Mouse (Mus musculus) lung, postnatal 0 days (tissue): ENCODE measurements around the gene Atp7a. TPM values are rescaled to one million over a fixed set of nuclear protein-coding genes. Genes with fewer than 3 reads are reported as not detected.

Source experiments
- ATAC-seq: fragments of 200-750 bp; cut with Nextera tagmentation; 2 replicates; pipeline ENCODE4 v1.8.0; 2017; ENCODE audit warnings: moderate library complexity
- DNase-seq: peaks from one replicate; pipeline ENCODE4 v3.0.0-alpha.2; 2016; ENCODE audit warnings: low spot score
- H3K27ac ChIP-seq: fragments of 300-500 bp; sonication (generic); 2 replicates; pipeline ENCODE4 v1.5.1; 2014; ENCODE audit warnings: antibody characterized with exemption, mild to moderate bottlenecking, low read length, mixed read lengths
- H3K27me3 ChIP-seq: fragments of 300-500 bp; sonication (generic); replicated peaks from 2 replicates; pipeline ENCODE4 v1.6.1; 2014; ENCODE audit warnings: low read length, mixed read lengths; ENCODE audit not compliant: insufficient read depth
- H3K36me3 ChIP-seq: fragments of 300-500 bp; sonication (generic); 2 replicates; pipeline ENCODE4 v1.6.1; 2014; ENCODE audit warnings: low read length, mixed read lengths; ENCODE audit not compliant: insufficient read depth
- H3K4me1 ChIP-seq: fragments of 300-500 bp; sonication (generic); 2 replicates; pipeline ENCODE4 v1.6.1; 2014; ENCODE audit warnings: antibody characterized with exemption, low read depth, low read length, mixed read lengths; ENCODE audit not compliant: insufficient read depth
- H3K4me2 ChIP-seq: fragments of 300-500 bp; sonication (generic); replicated peaks from 2 replicates; pipeline ENCODE4 v1.6.1; 2014; ENCODE audit warnings: low read depth, mild to moderate bottlenecking, low read length, moderate library complexity, mixed read lengths
- H3K4me3 ChIP-seq: fragments of 300-500 bp; sonication (generic); 2 replicates; pipeline ENCODE4 v1.5.1; 2014; ENCODE audit warnings: low read depth, low read length
- H3K9ac ChIP-seq: fragments of 300-500 bp; sonication (generic); replicated peaks from 2 replicates; pipeline ENCODE4 v1.6.1; 2014; ENCODE audit warnings: low read depth, mild to moderate bottlenecking
- H3K9me3 ChIP-seq: fragments of 300-500 bp; sonication (generic); 2 replicates; pipeline ENCODE4 v1.6.1; 2016; ENCODE audit warnings: low read length, mixed read lengths
- CTCF ChIP-seq: IDR thresholded peaks from 2 replicates; pipeline ENCODE4 v1.5.1; 2016; ENCODE audit warnings: antibody characterized with exemption, mild to moderate bottlenecking
- EP300 ChIP-seq: IDR thresholded peaks from 2 replicates; pipeline ENCODE4 v1.6.1; 2016; ENCODE audit warnings: antibody characterized with exemption, mild to moderate bottlenecking, control low read depth
- WGBS: fragments of 180-500 bp; shearing (Covaris S2); extraction: QIAGEN DNeasy Blood & Tissue Kit; methylation state at CpG from one replicate; pipeline ENCODE4 v1.1.7; 2014; 5-methylcytosine and 5-hydroxymethylcytosine counted together
- polyA plus RNA-seq: library from polyadenylated mRNA; unstranded; fragments of >200 nt; fragmentation: Nextera tagmentation; extraction: Ambion mirVana; gene quantifications from 2 replicates; pipeline ENCODE4 v1.2.1, GENCODE M21; 2015

Gene Atp7a
- polyA plus RNA-seq, 1 experiment from 2014 or later, result 20.5 TPM

DNA sequence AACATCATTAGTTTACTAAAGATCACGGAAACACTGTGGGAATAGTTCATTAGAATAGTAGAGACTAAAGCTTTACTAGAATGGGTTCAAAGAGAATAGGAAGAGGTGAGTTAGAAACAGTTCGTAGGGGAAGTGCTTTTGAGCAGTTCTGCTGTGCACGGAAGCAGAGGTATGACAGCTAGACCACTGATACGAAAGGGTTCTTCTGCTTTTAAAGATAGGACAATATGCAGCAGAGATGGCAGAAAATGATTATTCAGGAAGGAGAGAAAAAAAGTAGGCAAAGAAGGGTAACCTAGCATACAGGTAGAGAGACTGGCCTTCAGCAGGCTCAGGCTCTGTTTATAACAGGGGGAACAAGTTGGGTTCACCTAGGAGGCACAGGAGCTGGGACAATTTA is 86.8 kb downstream of the Atp7a start:
- no peak overlapping the region for H3K27ac ChIP-seq
- TF ChIP-seq EP300 (no peak), CTCF (no peak)
- no peak overlapping the region for H3K9ac ChIP-seq
- H3K4me1 ChIP-seq, result no peaks in the 10 kb centered on the region
- H3K4me2 ChIP-seq, result no peak overlapping the region
- no peaks in the 10 kb centered on the region for H3K9me3 ChIP-seq
- WGBS, result 89% methylated on average over 4 of the region's 4 CpGs
- H3K27me3 ChIP-seq, result no peaks in the 10 kb centered on the region
- ATAC-seq (no peak), DNase-seq (no peak)
- no peaks in the 10 kb centered on the region for H3K36me3 ChIP-seq
- no peak overlapping the region for H3K4me3 ChIP-seq

- WGBS, result 75% methylated on average over 1 of the region's 1 CpGs
- Histone ChIP-seq H3K27ac (no peak overlapping the region), H3K4me3 (no peak overlapping the region), H3K27me3 (no peaks in the 10 kb centered on the region), H3K9ac (no peak overlapping the region), H3K4me2 (no peak overlapping the region), H3K4me1 (no peaks in the 10 kb centered on the region), H3K9me3 (no peaks in the 10 kb centered on the region), H3K36me3 (no peaks in the 10 kb centered on the region)
- TF ChIP-seq EP300 (no peak), CTCF (no peak)
- no peak for DNase-seq
- ATAC-seq, result no peak
These were observed 87.6 kb downstream of the Atp7a start for GRCm38 (mm10) chrX:106114674-106115073.

DNA sequence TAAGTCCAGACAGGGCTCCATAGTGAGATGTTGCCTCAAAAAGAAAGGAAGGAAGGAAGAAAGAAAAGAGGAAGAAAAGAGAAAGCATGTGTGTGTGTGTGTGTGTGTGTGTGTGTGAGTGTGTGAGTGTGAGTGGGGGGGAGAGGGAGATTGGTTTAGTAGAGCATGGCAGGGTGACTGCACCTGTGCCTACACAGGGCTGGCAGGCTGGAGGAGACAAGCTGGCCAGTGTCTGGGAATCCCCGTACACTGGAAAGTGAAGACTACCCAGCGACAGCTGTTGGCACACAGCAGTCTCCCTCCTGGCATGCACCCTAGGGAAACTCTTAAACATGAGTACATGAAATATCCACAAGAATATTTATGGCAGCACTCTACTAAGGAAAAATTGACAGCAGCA is 95.7 kb downstream of the Atp7a start:
- Histone ChIP-seq H3K36me3 (0 out of 2 replicates have a peak, but pooled peaks cover 3% of the 10 kb centered on the region), H3K27me3 (no peaks in the 10 kb centered on the region), H3K4me3 (no peak overlapping the region), H3K27ac (no peak overlapping the region), H3K4me1 (no peaks in the 10 kb centered on the region), H3K4me2 (no peak overlapping the region), H3K9ac (no peak overlapping the region), H3K9me3 (no peaks in the 10 kb centered on the region)
- WGBS, result 76% methylated on average over 2 of the region's 2 CpGs
- TF ChIP-seq CTCF, result no peak
- TF ChIP-seq EP300, result no peak
- ATAC-seq (no peak), DNase-seq (no peak)

DNA sequence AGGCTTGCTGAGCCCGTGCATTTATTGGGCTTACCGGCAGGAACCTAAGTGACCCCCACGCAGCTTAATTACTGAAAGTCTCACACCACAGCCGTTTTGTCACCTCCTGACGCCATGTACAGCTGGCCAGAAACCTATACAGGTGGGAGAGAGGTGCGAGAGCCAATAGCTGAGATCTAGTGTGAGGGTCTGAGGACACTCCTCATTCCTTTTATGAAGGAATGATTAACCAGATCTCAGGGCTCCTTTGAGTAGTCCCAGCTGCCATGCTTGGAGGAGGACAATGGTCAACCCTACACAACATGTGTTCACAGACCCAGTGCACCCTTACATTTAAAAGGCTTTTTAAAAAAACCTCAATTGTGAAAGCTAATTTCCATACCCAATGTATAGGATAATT is 101.2 kb downstream of the Atp7a start:
- Histone ChIP-seq H3K9ac (no peak overlapping the region), H3K4me2 (no peak overlapping the region), H3K27ac (no peak overlapping the region), H3K9me3 (no peaks in the 10 kb centered on the region), H3K36me3 (0 out of 2 replicates have a peak, but pooled peaks cover 3% of the 10 kb centered on the region), H3K27me3 (no peaks in the 10 kb centered on the region), H3K4me1 (no peaks in the 10 kb centered on the region), H3K4me3 (no peak overlapping the region)
- no peak for ATAC-seq
- no peak for DNase-seq
- 66% methylated on average over 6 of the region's 6 CpGs for WGBS
- TF ChIP-seq EP300 (no peak), CTCF (no peak)

GRCm38 (mm10) chrX:106129877-106130276 is 102.8 kb downstream of the Atp7a start:
- Histone ChIP-seq H3K4me1 (no peaks in the 10 kb centered on the region), H3K9ac (no peak overlapping the region), H3K27ac (no peak overlapping the region), H3K4me3 (no peak overlapping the region), H3K27me3 (no peaks in the 10 kb centered on the region), H3K9me3 (no peaks in the 10 kb centered on the region), H3K36me3 (0 out of 2 replicates have a peak, but pooled peaks cover 1% of the 10 kb centered on the region), H3K4me2 (no peak overlapping the region)
- DNase-seq (no peak), ATAC-seq (no peak)
- WGBS, result 80% methylated on average over 4 of the region's 4 CpGs
- TF ChIP-seq CTCF (no peak), EP300 (no peak)

DNA sequence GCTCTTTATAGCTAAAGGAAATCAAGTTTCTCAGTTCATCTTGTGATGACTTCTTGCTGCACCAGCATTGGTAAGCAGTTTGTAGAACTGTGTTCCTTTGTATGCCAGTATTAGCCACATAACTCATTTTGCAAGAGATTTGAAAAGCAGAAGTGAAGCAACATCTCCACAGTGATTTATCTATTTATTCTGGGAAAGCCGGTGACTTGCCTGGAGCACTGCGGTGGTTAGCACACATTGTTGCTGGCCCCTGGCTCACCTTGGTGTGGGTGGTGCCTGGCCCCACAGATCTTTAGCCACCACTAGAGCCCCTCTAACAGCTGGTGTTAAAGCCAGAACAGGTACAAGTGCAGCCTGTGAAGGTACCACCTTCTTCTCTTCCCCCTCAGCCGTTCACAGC is 107.8 kb downstream of the Atp7a start:
- no peak overlapping the region for H3K4me3 ChIP-seq
- no peak for ATAC-seq
- no peaks in the 10 kb centered on the region for H3K4me1 ChIP-seq
- H3K36me3 ChIP-seq, result no peaks in the 10 kb centered on the region
- H3K9ac ChIP-seq, result no peak overlapping the region
- H3K27me3 ChIP-seq, result no peaks in the 10 kb centered on the region
- no peaks in the 10 kb centered on the region for H3K9me3 ChIP-seq
- 54% methylated on average over 3 of the region's 3 CpGs for WGBS
- DNase-seq, result no peak
- no peak for TF ChIP-seq CTCF
- TF ChIP-seq EP300, result peak; percentile 35; the same call in 1 of the 2 replicates
- no peak overlapping the region for H3K4me2 ChIP-seq
- H3K27ac ChIP-seq, result no peak overlapping the region

GRCm38 (mm10) chrX:106135484-106135883 is 108.4 kb downstream of the Atp7a start:
- no peaks in the 10 kb centered on the region for H3K36me3 ChIP-seq
- no peaks in the 10 kb centered on the region for H3K27me3 ChIP-seq
- no peak overlapping the region for H3K9ac ChIP-seq
- ATAC-seq (no peak), DNase-seq (no peak)
- no peaks in the 10 kb centered on the region for H3K9me3 ChIP-seq
- no peak overlapping the region for H3K4me3 ChIP-seq
- no peak overlapping the region; the same call in 1 of the 2 replicates for H3K27ac ChIP-seq
- WGBS, result 86% methylated on average over 4 of the region's 4 CpGs
- no peaks in the 10 kb centered on the region for H3K4me1 ChIP-seq
- no peak overlapping the region for H3K4me2 ChIP-seq
- TF ChIP-seq CTCF (no peak), EP300 (no peak)
